Mouse (Mus musculus) G1E (cell line): ENCODE measurements around the gene Noxa1.

Source experiments
- CTCF ChIP-seq: IDR thresholded peaks from 2 replicates; pipeline ENCODE4 v1.5.1; 2012; ENCODE audit warnings: low read depth, low read length, inconsistent platforms, mixed read lengths
- GATA1 ChIP-seq: IDR thresholded peaks from 2 replicates; pipeline ENCODE4 v1.6.1; 2012; ENCODE audit warnings: borderline replicate concordance, low read length, inconsistent platforms, mixed read lengths
- GATA2 ChIP-seq: IDR thresholded peaks from 2 replicates; pipeline ENCODE4 v1.6.1; 2012; ENCODE audit warnings: low read depth, low read length, inconsistent platforms, borderline replicate concordance
- POLR2AphosphoS5 ChIP-seq: IDR thresholded peaks from 2 replicates; pipeline ENCODE4 v1.6.1; 2012; ENCODE audit warnings: low read depth, low read length, inconsistent platforms; ENCODE audit not compliant: insufficient replicate concordance
- TAL1 ChIP-seq: conservative IDR thresholded peaks from 2 replicates; pipeline ENCODE4 v1.6.1; 2012; ENCODE audit warnings: low read depth, low read length, inconsistent platforms, mixed read lengths

- no peak for TF ChIP-seq CTCF
- TF ChIP-seq GATA1: no peak
- no peak for TF ChIP-seq TAL1
- TF ChIP-seq POLR2AphosphoS5: no peak
- TF ChIP-seq GATA2: no peak
Measured at GRCm38 (mm10) chr2:25085571-25085970, 9.4 kb downstream of the Noxa1 start.
